Mouse (Mus musculus) hindbrain, postnatal 0 days (tissue): ENCODE measurements around the gene Commd6. TPM values are rescaled to one million over a fixed set of nuclear protein-coding genes. Genes with fewer than 3 reads are reported as not detected.

Source experiments
- ATAC-seq: fragments of 200-750 bp; cut with Nextera tagmentation; 2 replicates; pipeline ENCODE4 v1.8.0; 2017; ENCODE audit warnings: mild to moderate bottlenecking, moderate TSS enrichment, moderate library complexity
- DNase-seq: peaks from one replicate; pipeline ENCODE4 v3.0.0-alpha.2; 2015; ENCODE audit warnings: low spot score
- H3K27ac ChIP-seq: fragments of 300-500 bp; sonication (generic); 2 replicates; pipeline ENCODE4 v1.5.1; 2014; ENCODE audit warnings: mild to moderate bottlenecking
- H3K27me3 ChIP-seq: fragments of 300-500 bp; sonication (generic); 2 replicates; pipeline ENCODE4 v1.6.1; 2014; ENCODE audit warnings: low read length, mixed read lengths; ENCODE audit not compliant: insufficient read depth
- H3K36me3 ChIP-seq: fragments of 300-500 bp; sonication (generic); 2 replicates; pipeline ENCODE4 v1.6.1; 2014; ENCODE audit warnings: low read length, mixed read lengths; ENCODE audit not compliant: insufficient read depth
- H3K4me1 ChIP-seq: fragments of 300-500 bp; sonication (generic); 2 replicates; pipeline ENCODE4 v1.6.1; 2014; ENCODE audit warnings: antibody characterized with exemption, low read length, mixed read lengths; ENCODE audit not compliant: insufficient read depth
- H3K4me2 ChIP-seq: fragments of 300-500 bp; sonication (generic); 2 replicates; pipeline ENCODE4 v1.6.1; 2014; ENCODE audit warnings: low read depth, mild to moderate bottlenecking, low read length, moderate library complexity, mixed read lengths
- H3K4me3 ChIP-seq: fragments of 300-500 bp; sonication (generic); 2 replicates; pipeline ENCODE4 v1.5.1; 2014; ENCODE audit warnings: low read length
- H3K9ac ChIP-seq: fragments of 300-500 bp; sonication (generic); replicated peaks from 2 replicates; pipeline ENCODE4 v1.6.1; 2014; ENCODE audit warnings: mild to moderate bottlenecking, low read length, moderate library complexity, mixed read lengths
- H3K9me3 ChIP-seq: fragments of 300-500 bp; sonication (generic); 2 replicates; pipeline ENCODE4 v1.6.1; 2016; ENCODE audit warnings: low read length, mixed read lengths
- CTCF ChIP-seq: IDR thresholded peaks from 2 replicates; pipeline ENCODE4 v1.5.1; 2016; ENCODE audit warnings: antibody characterized with exemption, control low read depth, low read depth
- WGBS: fragments of 180-500 bp; shearing (Covaris S2); extraction: QIAGEN DNeasy Blood & Tissue Kit; methylation state at CpG from one replicate; pipeline ENCODE4 v1.1.7; 2014; 5-methylcytosine and 5-hydroxymethylcytosine counted together
- polyA plus RNA-seq: library from polyadenylated mRNA; unstranded; fragments of >200 nt; fragmentation: Nextera tagmentation; extraction: Ambion mirVana; gene quantifications from 2 replicates; pipeline ENCODE4 v1.2.1, GENCODE M21; 2015
- total RNA-seq: library from RNA; depleted of rRNA; stranded (reverse); fragments of >200 nt; gene quantifications from 2 replicates; pipeline ENCODE4 v1.2.3, GENCODE M21; 2014

The Commd6 gene
- total and polyA plus RNA-seq, 2 experiments from 2014 or later, result 27.7 to 88.5 TPM

DNA sequence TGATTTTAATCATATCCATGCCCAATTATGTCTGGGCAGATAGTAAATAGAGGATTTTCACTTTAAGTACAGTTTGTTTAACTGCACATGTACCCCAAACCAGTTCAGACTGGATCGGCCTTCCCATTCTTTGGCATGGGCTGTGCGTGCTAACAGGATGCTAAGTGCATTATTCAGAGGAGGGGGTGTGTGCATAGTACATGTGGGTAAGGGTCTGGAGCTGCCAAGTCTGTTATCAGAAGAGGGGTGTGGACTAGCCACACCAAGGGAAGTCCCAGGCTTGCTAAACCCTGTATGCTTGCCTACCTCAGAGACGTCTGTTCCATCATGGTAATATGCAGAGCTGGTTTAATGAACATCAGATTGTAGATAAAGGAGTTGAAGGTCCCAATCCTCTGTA lies 23.8 kb upstream of the Commd6 start:
- ATAC-seq (no peak), DNase-seq (no peak)
- 0 out of 2 replicates have a peak, but pooled peaks cover 10% of the 10 kb centered on the region for H3K36me3 ChIP-seq
- no peak overlapping the region for H3K27ac ChIP-seq
- no peak overlapping the region for H3K9ac ChIP-seq
- WGBS, result 91% methylated on average over 3 of the region's 3 CpGs
- H3K27me3 ChIP-seq, result no peaks in the 10 kb centered on the region
- H3K4me3 ChIP-seq, result no peak overlapping the region
- H3K9me3 ChIP-seq, result no peaks in the 10 kb centered on the region
- no peaks in the 10 kb centered on the region for H3K4me1 ChIP-seq
- H3K4me2 ChIP-seq, result no peak overlapping the region
- no peak for TF ChIP-seq CTCF

DNA sequence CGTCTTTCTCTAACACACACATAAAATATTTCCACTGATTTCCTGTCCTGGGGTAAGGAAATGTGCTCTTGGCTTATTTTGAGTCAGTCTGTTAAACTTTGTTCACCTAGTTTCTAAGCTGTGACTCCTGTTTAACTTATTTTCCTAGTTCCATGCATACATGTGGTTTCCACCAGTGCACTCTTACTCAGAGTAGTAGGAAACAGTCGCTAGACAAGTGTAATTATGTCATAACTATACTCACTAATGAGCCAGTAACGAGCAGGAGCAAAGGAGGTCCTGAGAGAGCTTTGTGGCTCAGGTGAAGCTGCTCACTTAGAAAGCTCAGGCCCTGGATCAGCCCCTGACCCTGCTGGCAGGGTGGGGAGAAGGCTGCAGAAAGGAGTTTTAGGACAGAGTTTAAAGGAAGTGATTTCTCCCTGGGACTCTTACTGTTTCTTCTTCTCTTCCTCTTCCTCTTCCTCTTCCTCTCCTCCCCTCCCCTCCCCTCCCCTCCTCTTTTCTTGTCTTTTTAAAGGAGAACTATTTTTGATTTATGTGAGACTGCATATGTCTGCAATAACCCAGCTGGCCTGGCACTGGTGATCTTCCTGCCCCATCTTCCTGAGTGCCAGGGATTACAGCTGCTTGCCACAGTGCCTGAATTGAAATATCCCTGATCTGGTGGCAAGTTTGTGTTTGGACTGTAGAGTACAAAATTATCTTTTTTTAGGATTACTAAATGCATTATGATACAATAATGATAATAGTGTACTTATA lies 21.3 kb upstream of the Commd6 start:
- H3K27ac ChIP-seq, result no peak overlapping the region
- ATAC-seq, result no peak
- H3K4me1 ChIP-seq, result no peaks in the 10 kb centered on the region
- 72% methylated on average over 3 of the region's 3 CpGs for WGBS
- DNase-seq, result no peak
- H3K4me2 ChIP-seq, result no peak overlapping the region
- H3K4me3 ChIP-seq, result no peak overlapping the region
- H3K36me3 ChIP-seq, result no peaks in the 10 kb centered on the region
- TF ChIP-seq CTCF, result no peak
- H3K9me3 ChIP-seq, result no peaks in the 10 kb centered on the region
- H3K9ac ChIP-seq, result no peak overlapping the region
- no peaks in the 10 kb centered on the region for H3K27me3 ChIP-seq

DNA sequence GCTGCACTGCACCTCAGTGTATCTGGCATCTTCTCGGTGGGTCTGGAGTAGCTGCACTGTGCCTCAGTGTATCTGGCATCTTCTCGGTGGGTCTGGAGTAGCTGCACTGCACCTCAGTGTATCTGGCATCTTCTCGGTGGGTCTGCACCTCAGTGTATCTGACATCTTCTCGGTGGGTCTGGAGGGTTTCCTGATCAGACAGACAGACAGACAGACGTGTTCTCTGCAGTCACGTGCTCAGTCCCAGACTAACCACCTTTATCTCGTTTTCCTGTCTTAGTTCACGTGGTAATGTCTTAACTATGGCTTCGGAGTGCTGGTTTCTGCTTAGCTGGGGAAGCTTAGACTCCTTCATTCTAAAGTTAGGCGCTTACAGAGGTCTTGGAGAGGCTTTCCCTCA lies 15.8 kb upstream of the Commd6 start:
- no peaks in the 10 kb centered on the region for H3K27me3 ChIP-seq
- H3K36me3 ChIP-seq, result no peaks in the 10 kb centered on the region
- H3K9ac ChIP-seq, result no peak overlapping the region
- no peak for ATAC-seq
- no peak overlapping the region for H3K4me2 ChIP-seq
- no peaks in the 10 kb centered on the region for H3K9me3 ChIP-seq
- TF ChIP-seq CTCF, result no peak
- DNase-seq, result no peak
- no peak overlapping the region for H3K4me3 ChIP-seq
- peaks cover 3% of the 10 kb centered on the region; the same call in 1 of the 2 replicates for H3K4me1 ChIP-seq
- 86% methylated on average over 10 of the region's 10 CpGs for WGBS
- no peak overlapping the region for H3K27ac ChIP-seq

DNA sequence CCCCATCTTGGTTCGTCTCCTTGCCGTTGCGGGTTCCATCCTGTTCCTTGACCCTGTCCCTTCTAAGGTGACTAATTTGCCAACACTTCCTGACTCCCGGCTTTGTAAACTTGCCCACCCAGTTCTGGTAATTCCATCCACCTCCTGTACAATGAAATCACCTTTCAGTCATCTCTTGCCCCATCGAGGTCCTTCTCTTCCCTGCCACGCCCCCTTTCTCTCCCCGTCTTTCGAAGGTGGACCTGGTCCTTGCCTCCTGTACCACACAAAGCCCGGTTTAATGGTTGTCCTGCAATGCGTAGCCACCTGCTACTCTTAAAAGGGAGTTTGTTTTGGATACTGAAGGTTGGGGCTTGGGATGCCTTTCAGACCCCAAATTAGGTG lies 14.0 kb upstream of the Commd6 start:
- ATAC-seq (no peak), DNase-seq (peak; percentile 44)
- under 1% methylated on average over 10 of the region's 10 CpGs for WGBS
- Histone ChIP-seq H3K4me1 (peaks cover 3% of the 10 kb centered on the region; the same call in 1 of the 2 replicates), H3K36me3 (no peaks in the 10 kb centered on the region), H3K9ac (peak overlapping the region; percentile 79), H3K27me3 (no peaks in the 10 kb centered on the region), H3K9me3 (no peaks in the 10 kb centered on the region), H3K4me3 (peak overlapping the region; percentile 64), H3K27ac (peak overlapping the region; percentile 69; the same call in 1 of the 2 replicates), H3K4me2 (peak overlapping the region; percentile 72)
- no peak for TF ChIP-seq CTCF

DNA sequence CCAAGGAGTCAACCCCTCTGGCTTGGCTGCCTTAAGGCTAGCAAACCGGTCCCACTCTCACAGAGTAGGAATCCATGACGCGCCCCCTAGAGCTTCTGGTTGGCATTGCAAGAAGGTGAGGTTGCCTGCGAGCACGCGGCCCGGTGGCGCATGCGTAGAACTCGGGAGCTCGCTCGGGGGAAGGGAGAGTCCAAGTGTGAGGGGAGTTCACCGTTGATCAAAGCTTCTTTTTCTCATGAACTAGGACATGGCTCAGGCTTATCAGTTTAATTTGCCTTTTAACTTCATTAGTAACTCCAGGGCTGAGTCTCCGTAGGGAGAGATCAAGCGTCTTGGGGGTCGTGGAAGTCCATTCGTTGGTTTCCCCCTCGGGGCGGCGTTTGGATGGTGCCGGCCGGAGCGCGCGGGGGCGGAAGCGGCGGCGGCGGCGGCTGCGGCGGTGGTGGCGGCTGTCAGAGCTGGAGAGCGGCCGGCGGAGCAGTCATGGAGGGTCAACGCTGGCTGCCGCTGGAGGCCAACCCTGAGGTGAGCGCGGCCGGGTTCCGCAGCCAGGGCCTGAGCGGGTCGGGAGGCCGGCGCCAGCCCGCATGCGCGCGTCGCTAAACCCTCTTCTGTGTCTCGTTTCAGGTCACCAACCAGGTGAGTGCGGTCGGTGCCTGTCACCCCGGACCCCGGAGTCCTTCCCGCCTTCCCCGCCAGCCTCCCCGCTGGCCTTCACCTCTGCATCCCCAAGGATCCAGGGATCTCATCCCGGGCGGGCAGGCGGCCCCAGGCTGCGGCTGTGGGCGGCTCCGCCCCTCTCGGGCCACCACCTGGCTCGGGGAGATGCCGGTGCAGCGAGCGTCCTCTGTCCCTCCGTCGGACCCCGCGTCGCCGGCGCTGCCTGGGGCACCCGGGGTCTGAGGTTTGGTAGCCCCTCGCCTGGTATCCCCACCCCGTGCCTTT lies 13.4 kb upstream of the Commd6 start, which contains the start of gene Uchl3:
Gene Uchl3, plus strand, starts transcription at position 387 of the 945 bp plus-strand sequence.
- peaks cover 3% of the 10 kb centered on the region; the same call in 1 of the 2 replicates for H3K4me1 ChIP-seq
- H3K27me3 ChIP-seq, result no peaks in the 10 kb centered on the region
- under 1% methylated on average over 79 of the region's 81 CpGs for WGBS
- H3K9me3 ChIP-seq, result no peaks in the 10 kb centered on the region
- H3K4me3 ChIP-seq, result peak within 1 kb of the TSS; percentile 64
- H3K4me2 ChIP-seq, result peak within 1 kb of the TSS; percentile 72
- peak within 1 kb of the TSS; percentile 69 for H3K27ac ChIP-seq
- DNase-seq (peak; percentile 99), ATAC-seq (peak; percentile 95)
- H3K9ac ChIP-seq, result peak within 1 kb of the TSS; percentile 79
- H3K36me3 ChIP-seq, result no peaks in the 10 kb centered on the region
- peak; percentile 98 for TF ChIP-seq CTCF

DNA sequence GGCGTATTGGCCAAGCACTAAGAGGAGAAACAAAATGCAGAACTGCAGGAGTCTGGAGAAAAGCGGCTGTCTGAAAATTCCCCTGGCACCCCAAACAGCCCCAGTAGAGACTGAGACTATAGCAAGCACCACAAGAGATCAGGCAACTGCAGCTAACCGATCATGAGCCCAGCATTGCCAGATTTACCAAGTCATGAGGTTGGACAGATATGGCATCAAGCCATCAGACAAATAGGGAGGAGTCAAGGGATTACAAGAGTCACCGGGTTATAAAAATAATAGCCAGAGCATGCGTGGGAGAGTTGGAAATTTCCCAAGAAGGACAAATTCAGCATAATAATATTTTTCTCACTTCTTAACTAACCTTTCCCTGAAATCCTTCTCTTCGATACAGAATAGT lies 12.1 kb upstream of the Commd6 start:
- WGBS, result 92% methylated on average over 6 of the region's 6 CpGs
- Histone ChIP-seq H3K9me3 (no peaks in the 10 kb centered on the region), H3K27ac (no peak overlapping the region), H3K36me3 (no peaks in the 10 kb centered on the region), H3K27me3 (no peaks in the 10 kb centered on the region), H3K4me3 (no peak overlapping the region), H3K4me2 (no peak overlapping the region), H3K4me1 (peaks cover 3% of the 10 kb centered on the region; the same call in 1 of the 2 replicates), H3K9ac (no peak overlapping the region)
- ATAC-seq (no peak), DNase-seq (no peak)
- TF ChIP-seq CTCF, result no peak
